Mouse (Mus musculus): ENCODE measurements around the gene Stambp.

The Stambp gene

GRCm38 (mm10) chr6:83512495-83512894 lies 60.0 kb downstream of the Stambp start:
- ChIA-PET CTCF (no interaction called here), POLR2A (no interaction called here)

GRCm38 (mm10) chr6:83510210-83510609 lies 62.3 kb downstream of the Stambp start:
- ChIA-PET CTCF (interaction anchor here in 1 of 4 experiments (0.6 kb wide), 1 partner anchor 163 kb away, joined by 6 read pairs; no protein-coding TSS in a partner anchor), POLR2A (interaction anchor here in 3 of 4 experiments (0.6 to 1.7 kb wide), 5 partner anchors 11 to 406 kb away, joined by 3 to 6 read pairs (median 3); partner anchors contain the start of genes Mob1a (in 1 of the 3) and Mthfd2 (in 1 of the 3))

- ChIA-PET CTCF (interaction anchor here in 1 of 4 experiments (0.6 kb wide), 1 partner anchor 9 kb away, joined by 3 read pairs; no protein-coding TSS in a partner anchor), POLR2A (interaction anchor here in 2 of 4 experiments (0.5 to 1.7 kb wide), 5 partner anchors 12 to 183 kb away, joined by 3 to 6 read pairs (median 4); partner anchors contain the start of genes Mob1a (in 1 of the 2) and Mthfd2 (in 1 of the 2))
These were observed 63.1 kb downstream of the Stambp start for GRCm38 (mm10) chr6:83509442-83509841.

GRCm38 (mm10) chr6:83507168-83507546 lies 65.4 kb downstream of the Stambp start:
- POLR2A ChIA-PET: interaction anchor here in 3 of 4 experiments (0.6 to 1.5 kb wide), 29 partner anchors 9 to 453 kb away, joined by 3 to 12 read pairs (median 4); partner anchors contain the start of genes Mob1a (in 2 of the 3), Mthfd2 (in 2 of the 3), Aup1 (in 1 of the 3) and Vax2 (in 1 of the 3)
- CTCF ChIA-PET: interaction anchor here in 3 of 4 experiments (0.6 to 1.0 kb wide), 5 partner anchors 76 to 796 kb away, joined by 3 to 7 read pairs (median 3); partner anchors contain the start of gene Dctn1 (in 1 of the 3)

- ChIA-PET POLR2A (interaction anchor here in 3 of 4 experiments (0.6 to 1.5 kb wide), 30 partner anchors 8 to 452 kb away, joined by 3 to 12 read pairs (median 3); partner anchors contain the start of genes Mob1a (in 2 of the 3), Mthfd2 (in 2 of the 3), Aup1 (in 1 of the 3) and Vax2 (in 1 of the 3)), CTCF (interaction anchor here in 3 of 4 experiments (0.5 to 1.0 kb wide), 5 partner anchors 76 to 1730 kb away, joined by 3 to 7 read pairs (median 4); partner anchors contain the start of gene Dctn1 (in 1 of the 3))
These were observed 66.0 kb downstream of the Stambp start, which contains the start of gene Dguok for GRCm38 (mm10) chr6:83506258-83507167. TSS of gene Dguok (minus strand) at chr6:83506969.

GRCm38 (mm10) chr6:83505554-83505953 lies 67.0 kb downstream of the Stambp start:
- CTCF ChIA-PET: no interaction called here
- POLR2A ChIA-PET: interaction anchor here in 1 of 4 experiments (0.7 to 1.2 kb wide), 2 partner anchors 166 to 383 kb away, joined by 3 read pairs; no protein-coding TSS in a partner anchor

- ChIA-PET CTCF (interaction anchor here in 1 of 4 experiments (1.3 kb wide), 1 partner anchor 62 kb away, joined by 3 read pairs; no protein-coding TSS in a partner anchor), POLR2A (interaction anchor here in 2 of 4 experiments (0.6 to 1.1 kb wide), 3 partner anchors 48 to 216 kb away, joined by 3 to 5 read pairs (median 4); no protein-coding TSS in a partner anchor)
These were observed 69.2 kb downstream of the Stambp start for GRCm38 (mm10) chr6:83503361-83503760.

- ChIA-PET POLR2A (interaction anchor here in 1 of 4 experiments (1.1 kb wide), 1 partner anchor 68 kb away, joined by 4 read pairs; no protein-coding TSS in a partner anchor), CTCF (interaction anchor here in 1 of 4 experiments (1.3 kb wide), 1 partner anchor 61 kb away, joined by 3 read pairs; no protein-coding TSS in a partner anchor)
These were observed 69.9 kb downstream of the Stambp start for GRCm38 (mm10) chr6:83502656-83503055.

- CTCF ChIA-PET: interaction anchor here in 3 of 4 experiments (0.6 to 1.3 kb wide), 6 partner anchors 60 to 353 kb away, joined by 3 to 13 read pairs (median 3); no protein-coding TSS in a partner anchor
These were observed 70.8 kb downstream of the Stambp start for GRCm38 (mm10) chr6:83501524-83502310.

GRCm38 (mm10) chr6:83500462-83500861 lies 72.1 kb downstream of the Stambp start:
- CTCF ChIA-PET: interaction anchor here in 3 of 4 experiments (0.6 to 1.2 kb wide), 11 partner anchors 9 to 290 kb away, joined by 3 to 9 read pairs (median 3); no protein-coding TSS in a partner anchor
- POLR2A ChIA-PET: interaction anchor here in 1 of 4 experiments (1.0 kb wide), 1 partner anchor 12 kb away, joined by 3 read pairs; no protein-coding TSS in a partner anchor

More at GRCm38 (mm10) chr6:83501524-83502310, 70.8 kb downstream of the Stambp start:
- POLR2A ChIA-PET: no interaction called here

GRCm38 (mm10) chr6:83499078-83499477 lies 73.5 kb downstream of the Stambp start:
- CTCF ChIA-PET: interaction anchor here in 2 of 4 experiments (0.6 to 0.8 kb wide), 2 partner anchors 181 to 229 kb away, joined by 3 read pairs; no protein-coding TSS in a partner anchor
- POLR2A ChIA-PET: interaction anchor here in 1 of 4 experiments (1.3 kb wide), 1 partner anchor 8 kb away, joined by 6 read pairs; the partner anchor contains the start of gene Dguok

- CTCF ChIA-PET: interaction anchor here in 2 of 4 experiments (0.5 to 1.4 kb wide), 3 partner anchors 20 to 334 kb away, joined by 3 to 6 read pairs (median 3); no protein-coding TSS in a partner anchor
These were observed 75.5 kb downstream of the Stambp start for GRCm38 (mm10) chr6:83496753-83497710.

GRCm38 (mm10) chr6:83496009-83496752 lies 76.3 kb downstream of the Stambp start:
- ChIA-PET CTCF (interaction anchor here in 1 of 4 experiments (0.6 kb wide), 1 partner anchor 333 kb away, joined by 3 read pairs; no protein-coding TSS in a partner anchor), POLR2A (interaction anchor here in 2 of 4 experiments (1.2 to 2.3 kb wide), 5 partner anchors 11 to 122 kb away, joined by 3 to 6 read pairs (median 4); partner anchors contain the start of gene Dguok (in 2 of the 2))

More at GRCm38 (mm10) chr6:83496753-83497710, 75.5 kb downstream of the Stambp start:
- POLR2A ChIA-PET: interaction anchor here in 2 of 4 experiments (0.6 to 2.3 kb wide), 11 partner anchors 10 to 180 kb away, joined by 3 to 6 read pairs (median 3); partner anchors contain the start of gene Dguok (in 2 of the 2)
